Mouse (Mus musculus) CH12.LX (cell line): ENCODE data around the gene Agpat3. TPM values are rescaled to one million over a fixed set of nuclear protein-coding genes. Genes with fewer than 3 reads are reported as not detected.

ENCODE experiments used
- DNase-seq: peaks from one replicate; pipeline ENCODE4 v3.0.0-alpha.2; 2013; ENCODE audit errors: extremely low read depth
- H3K27ac ChIP-seq: 2 replicates; pipeline ENCODE4 v1.5.1; 2012; ENCODE audit warnings: low read depth, mild to moderate bottlenecking, control low read depth, moderate library complexity; ENCODE audit not compliant: insufficient read depth
- H3K27me3 ChIP-seq: replicated peaks from 2 replicates; pipeline ENCODE3; 2012; ENCODE audit warnings: inconsistent platforms
- H3K36me3 ChIP-seq, 2 experiments: replicated peaks in 1 of 2; 2 replicates each; pipeline versions ENCODE3 to v1.6.1; 2012; ENCODE audit warnings: inconsistent platforms in 1 of 2, low read length in 1 of 2, mild to moderate bottlenecking in 1 of 2, mixed read lengths in 1 of 2, moderate library complexity in 1 of 2; ENCODE audit not compliant: control insufficient read depth in 1 of 2, insufficient read depth in 1 of 2
- H3K4me1 ChIP-seq, 2 experiments: 2 replicates each; pipeline ENCODE4 v1.6.1; 2012; ENCODE audit warnings: inconsistent platforms in 1 of 2, moderate library complexity in 1 of 2; ENCODE audit not compliant: insufficient read depth in 2 of 2, control insufficient read depth in 1 of 2
- H3K4me2 ChIP-seq: 2 replicates; pipeline ENCODE4 v1.6.1; 2012; ENCODE audit warnings: low read depth, mild to moderate bottlenecking, control low read depth; ENCODE audit not compliant: poor library complexity, insufficient read depth, severe bottlenecking
- H3K4me3 ChIP-seq, 3 experiments: fragments of 150-350 bp in 1 of 3; sonication (generic) in 1 of 3; replicated peaks in 1 of 3; 2 replicates each; pipeline versions ENCODE3 to v1.5.1; 2011 to 2012; ENCODE audit warnings: low read depth in 2 of 3, low read length in 2 of 3, mild to moderate bottlenecking in 2 of 3, moderate library complexity in 2 of 3, control low read depth in 1 of 3, improper control_type of control experiment in 1 of 3, inconsistent platforms in 1 of 3, mixed read lengths in 1 of 3; ENCODE audit not compliant: poor library complexity in 1 of 3
- H3K79me2 ChIP-seq: replicated peaks from 2 replicates; pipeline ENCODE4 v1.6.1; 2012; ENCODE audit warnings: mild to moderate bottlenecking, moderate library complexity; ENCODE audit not compliant: control insufficient read depth, poor library complexity, insufficient read depth, severe bottlenecking; ENCODE audit errors: extremely low read depth
- H3K9ac ChIP-seq: 2 replicates; pipeline ENCODE4 v1.6.1; 2012; ENCODE audit warnings: low read depth, mild to moderate bottlenecking, control low read depth, moderate library complexity; ENCODE audit not compliant: insufficient read depth
- H3K9me3 ChIP-seq: replicated peaks from 2 replicates; pipeline ENCODE3; 2012; ENCODE audit warnings: low read length, inconsistent platforms, mixed read lengths
- BHLHE40 ChIP-seq: IDR thresholded peaks from 2 replicates; pipeline ENCODE4 v1.6.1; 2011; ENCODE audit warnings: mild to moderate bottlenecking, low read depth, low read length, improper control_type of control experiment
- CTCF ChIP-seq, 2 experiments: IDR thresholded peaks in 1 of 2; conservative IDR thresholded peaks in 1 of 2; 2 replicates each; pipeline ENCODE4 v1.5.1; 2011 to 2012; ENCODE audit warnings: low read depth in 2 of 2, low read length in 2 of 2, improper control_type of control experiment in 1 of 2, inconsistent platforms in 1 of 2, mild to moderate bottlenecking in 1 of 2, moderate library complexity in 1 of 2
- IRF4 ChIP-seq: IDR thresholded peaks from 2 replicates; pipeline ENCODE4 v1.6.1; 2014; ENCODE audit warnings: low read depth, mild to moderate bottlenecking, inconsistent platforms, low read length, improper control_type of control experiment
- JUN ChIP-seq: IDR thresholded peaks from 2 replicates; pipeline ENCODE4 v1.6.1; 2011; ENCODE audit warnings: low read depth, mild to moderate bottlenecking, low read length, improper control_type of control experiment, moderate library complexity; ENCODE audit not compliant: insufficient read depth
- MAX ChIP-seq: IDR thresholded peaks from 2 replicates; pipeline ENCODE4 v1.6.1; 2011; ENCODE audit warnings: low read length, improper control_type of control experiment
- MXI1 ChIP-seq: IDR thresholded peaks from 2 replicates; pipeline ENCODE4 v1.6.1; 2011; ENCODE audit warnings: mild to moderate bottlenecking, low read depth, low read length, improper control_type of control experiment
- MYC ChIP-seq: IDR thresholded peaks from 2 replicates; pipeline ENCODE4 v1.6.1; 2011; ENCODE audit warnings: low read depth, mild to moderate bottlenecking, improper control_type of control experiment, low read length
- NELFE ChIP-seq: IDR thresholded peaks from 2 replicates; pipeline ENCODE4 v1.6.1; 2011; ENCODE audit warnings: low read depth, low read length, improper control_type of control experiment
- POLR2AphosphoS2 ChIP-seq: IDR thresholded peaks from 2 replicates; pipeline ENCODE4 v1.6.1; 2011; ENCODE audit warnings: low read depth, low read length, improper control_type of control experiment
- RAD21 ChIP-seq: IDR thresholded peaks from 2 replicates; pipeline ENCODE4 v1.6.1; 2011; ENCODE audit warnings: low read depth, mild to moderate bottlenecking, low read length, improper control_type of control experiment, moderate library complexity
- SIN3A ChIP-seq: IDR thresholded peaks from 2 replicates; pipeline ENCODE4 v1.6.1; 2012; ENCODE audit warnings: low read length, improper control_type of control experiment, inconsistent platforms
- SMC3 ChIP-seq: IDR thresholded peaks from 2 replicates; pipeline ENCODE4 v1.6.1; 2011; ENCODE audit warnings: low read depth, low read length, improper control_type of control experiment
- TCF12 ChIP-seq: IDR thresholded peaks from 2 replicates; pipeline ENCODE4 v1.6.1; 2014; ENCODE audit warnings: low read depth, mild to moderate bottlenecking, inconsistent platforms, low read length, improper control_type of control experiment
- UBTF ChIP-seq: IDR thresholded peaks from 2 replicates; pipeline ENCODE4 v1.6.1; 2012; ENCODE audit warnings: low read depth, mild to moderate bottlenecking, inconsistent platforms, low read length, improper control_type of control experiment, moderate library complexity
- USF1 ChIP-seq: IDR thresholded peaks from 2 replicates; pipeline ENCODE4 v1.6.1; 2014; ENCODE audit warnings: low read depth, mild to moderate bottlenecking, inconsistent platforms, low read length, improper control_type of control experiment
- ZC3H11A ChIP-seq: IDR thresholded peaks from 2 replicates; pipeline ENCODE4 v1.6.1; 2012; ENCODE audit warnings: low read depth, mild to moderate bottlenecking, inconsistent platforms, low read length, improper control_type of control experiment
- dilution Hi-C: fragments of 300-500 bp; cut with MboI; formaldehyde crosslinking; loops from 2 replicates; pipeline ENCODE4 v1.14.3; 2020; ENCODE audit warnings: low sequenced_read_pairs; ENCODE audit not compliant: extremely low pct_unique_long_range_greater_than_20kb, extremely low pct_ligation_motif_present
- in situ Hi-C: fragments of 300-500 bp; cut with MboI; formaldehyde crosslinking; loops from 3 replicates; pipeline ENCODE4 v1.14.3; 2019; ENCODE audit warnings: low sequenced_read_pairs, low pct_ligation_motif_present, low pct_unique_long_range_greater_than_20kb, mixed read lengths
- polyA plus RNA-seq: library from polyadenylated mRNA; unstranded; fragments of >175 nt; gene quantifications from 2 replicates; pipeline ENCODE4 v1.2.1, GENCODE M21; 2012; ENCODE audit warnings: low read depth; ENCODE audit not compliant: insufficient read length
- total RNA-seq, 2 experiments: library from RNA; depleted of rRNA; stranded (reverse); fragments of 300-350 nt in 1 of 2; fragments of >200 nt in 1 of 2; gene quantifications; 2 replicates each; pipeline ENCODE4 v1.2.3; 2012 to 2014

Gene Agpat3
- total and polyA plus RNA-seq, 3 experiments = 36.7 to 67.2 (median 63.1) TPM

DNA sequence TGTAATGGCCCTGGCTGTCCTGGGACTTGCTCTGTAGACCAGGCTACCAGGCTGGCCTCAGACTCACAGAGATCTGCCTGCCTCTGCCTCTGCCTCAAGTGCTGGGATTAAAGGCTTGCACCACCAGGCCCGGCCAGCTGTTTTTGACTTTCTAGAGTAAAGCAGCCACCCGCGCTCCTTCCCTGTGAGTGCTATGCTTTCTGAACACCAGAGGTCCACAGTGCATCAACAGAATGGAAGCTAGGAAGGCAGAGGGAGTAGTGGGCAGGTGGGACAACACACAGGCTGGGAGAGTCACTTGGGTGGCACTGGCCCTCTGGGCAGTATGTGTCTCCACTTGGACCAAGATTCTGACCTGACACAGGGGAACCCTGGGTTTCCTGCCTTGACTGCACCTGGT lies 43.1 kb upstream of the Agpat3 start:
- no peak overlapping the region for H3K4me3 ChIP-seq
- DNase-seq = no peak
- no peak overlapping the region for H3K9ac ChIP-seq
- peaks cover 3% of the 10 kb centered on the region for H3K9me3 ChIP-seq
- H3K4me2 ChIP-seq = no peak overlapping the region
- peak; percentile 29 for TF ChIP-seq RAD21
- TF ChIP-seq CTCF (conservative IDR thresholded peaks at IDR 0.05 in 1 of 2, IDR thresholded peaks at IDR 0.05 in 1 of 2; ENCODE audit: low read depth in 2 of 2, low read length in 2 of 2) = peak in 1 of 2 experiments; percentile 27; a peak in 2 of 4 replicates
- TF ChIP-seq MAX = no peak
- TF ChIP-seq TCF12 = 0 out of 2 replicates have a peak, but pooled peaks have one; percentile 16
- no peak overlapping the region for H3K27ac ChIP-seq
- dilution Hi-C loops = no loop called here
- peaks cover 14 to 51% of the 10 kb centered on the region in 2 experiments for H3K4me1 ChIP-seq
- in situ Hi-C loops = loop anchor here (25.0 kb wide), 1 partner anchor 358 kb away; the partner anchor contains the start of genes Aire and Dnmt3l
- no peaks in the 10 kb centered on the region for H3K79me2 ChIP-seq
- H3K27me3 ChIP-seq = peaks cover 16% of the 10 kb centered on the region
- peaks cover 12 to 18% of the 10 kb centered on the region in 2 experiments for H3K36me3 ChIP-seq

DNA sequence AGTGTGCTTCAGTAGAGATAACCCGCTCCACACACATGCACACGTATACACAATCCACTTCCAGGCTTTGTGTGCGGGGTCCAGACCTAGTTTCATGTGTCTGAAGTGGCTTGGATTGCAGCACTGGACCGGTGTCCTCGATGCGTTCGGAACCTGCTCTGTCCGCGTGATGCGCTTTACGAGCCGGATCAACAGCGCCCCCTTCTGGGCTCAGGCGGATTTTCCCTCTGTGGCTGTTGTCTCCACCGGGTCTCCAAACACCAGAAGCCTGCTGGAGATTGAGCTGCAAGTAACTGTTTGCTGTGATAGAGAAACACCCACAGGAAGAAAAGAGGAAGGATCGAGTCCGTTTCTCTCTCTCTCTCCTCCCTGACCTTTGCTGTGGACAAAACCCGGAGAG lies 39.8 kb upstream of the Agpat3 start:
- H3K36me3 ChIP-seq = no peaks in the 10 kb centered on the region
- dilution Hi-C loops = no loop called here
- TF ChIP-seq CTCF (conservative IDR thresholded peaks at IDR 0.05 in 1 of 2, IDR thresholded peaks at IDR 0.05 in 1 of 2; ENCODE audit: low read depth in 2 of 2, low read length in 2 of 2) (peak; percentile 89 to 95), NELFE (peak; percentile 56), MXI1 (0 out of 2 replicates have a peak, but pooled peaks have one; percentile 33), RAD21 (peak; percentile 94), BHLHE40 (0 out of 2 replicates have a peak, but pooled peaks have one; percentile 39), IRF4 (peak; percentile 30; the same call in 1 of the 2 replicates), JUN (no peak), SMC3 (peak; percentile 80), ZC3H11A (peak; percentile 21; the same call in 1 of the 2 replicates), UBTF (no peak), USF1 (peak; percentile 26), POLR2AphosphoS2 (no peak), SIN3A (peak; percentile 58; the same call in 1 of the 2 replicates), MAX (peak; percentile 92), TCF12 (no peak; the same call in 1 of the 2 replicates), MYC (peak; percentile 82)
- H3K4me1 ChIP-seq = peaks cover 11 to 36% of the 10 kb centered on the region in 2 experiments
- H3K27ac ChIP-seq = no peak overlapping the region
- H3K4me3 ChIP-seq = no peak overlapping the region
- no peaks in the 10 kb centered on the region for H3K79me2 ChIP-seq
- peaks cover 26% of the 10 kb centered on the region for H3K27me3 ChIP-seq
- H3K9me3 ChIP-seq = no peaks in the 10 kb centered on the region
- in situ Hi-C loops = loop anchor here (5.0 to 25.0 kb wide), 3 partner anchors 55 to 355 kb away; partner anchors contain the start of genes Aire and Dnmt3l
- peak overlapping the region; percentile 65 for H3K4me2 ChIP-seq
- no peak overlapping the region for H3K9ac ChIP-seq
- peak; percentile 71 for DNase-seq
